Comparison of ENCODE assay signal across 14 mouse cellular contexts in genomic region chr16:95682431-95682892, GRCm38 (mm10). TPM values are rescaled to one million over a fixed set of nuclear protein-coding genes. Genes with fewer than 3 reads are reported as not detected.
DNase-seq lines count a peak whose midpoint lies in the region; ATAC-seq and TF ChIP-seq lines count a peak whose summit lies in the region.
"Had no signal": no experiment of that assay in that cellular context is flagged by ENCODE, and none has a peak within 500 bp of the region (broad histone marks: within the 10 kb centered on the region; RNA-seq: fewer than 3 reads in every experiment).

No protein-coding gene starts in this region.

- no peaks in the 10 kb centered on the region for H3K27me3 ChIP-seq in heart, postnatal 0 days (ENCODE audit: control insufficient read depth, insufficient read depth, low read length)
- H3K27me3 ChIP-seq in heart, embryonic 10.5 days (ENCODE audit: insufficient read depth, poor library complexity, severe bottlenecking), result no peaks in the 10 kb centered on the region
- no peaks in the 10 kb centered on the region for H3K27me3 ChIP-seq in liver, embryonic 11.5 days (replicated peaks; ENCODE audit: control insufficient read depth, insufficient read depth, low read length)
- no peaks in the 10 kb centered on the region for H3K27me3 ChIP-seq in stomach, embryonic 16.5 days (ENCODE audit: control insufficient read depth, insufficient read depth, low read length)
- H3K27me3 ChIP-seq: heart, embryonic 13.5 days; neural tube, embryonic 12.5 days had no signal

- DNase-seq in heart, postnatal 0 days (ENCODE audit: low spot score), result no peak
- DNase-seq in heart, embryonic 10.5 days (ENCODE audit: low spot score), result no peak
- DNase-seq in urinary bladder, adult 18-20 months (ENCODE audit: low spot score in 2 of 2), result peak; percentile 56 to 82
- no peak for DNase-seq in urinary bladder, adult 2 months (ENCODE audit: low spot score)
- no peak for DNase-seq in liver, embryonic 11.5 days (ENCODE audit: low spot score)
- DNase-seq in spleen, postnatal 36 days (ENCODE audit: low spot score in 2 of 2), result no peak
- DNase-seq in embryo, embryonic 9.5 days (ENCODE audit: extremely low spot score), result no peak
- DNase-seq: cerebellum, adult 18-20 months; lung, adult 18-20 months had no signal

- no peak overlapping the region for H3K27ac ChIP-seq in heart, postnatal 0 days (ENCODE audit: low read depth)
- H3K27ac ChIP-seq in heart, embryonic 10.5 days, result no peak overlapping the region
- H3K27ac ChIP-seq in liver, embryonic 11.5 days (ENCODE audit: low read depth, low read length), result 0 out of 2 replicates have a peak overlapping the region, but pooled peaks have one; percentile 32
- peak overlapping the region; percentile 59 for H3K27ac ChIP-seq in stomach, embryonic 16.5 days (ENCODE audit: low read length)
- H3K27ac ChIP-seq: heart, embryonic 13.5 days; hindbrain, embryonic 14.5 days; neural tube, embryonic 12.5 days had no signal

- ATAC-seq in heart, postnatal 0 days (ENCODE audit: insufficient read depth, low read depth), result peak; percentile 30; the same call in 1 of the 2 replicates
- peak; percentile 74 for ATAC-seq in liver, embryonic 11.5 days (replicated peaks; ENCODE audit: low FRiP score)
- peak; percentile 89 for ATAC-seq in stomach, embryonic 16.5 days (ENCODE audit: insufficient read depth, low FRiP score)
- ATAC-seq: forebrain, embryonic 16.5 days had no signal

- no peaks in the 10 kb centered on the region for H3K9me3 ChIP-seq in heart, postnatal 0 days (replicated peaks; ENCODE audit: control insufficient read depth, low read length)
- H3K9me3 ChIP-seq in heart, embryonic 10.5 days, result no peaks in the 10 kb centered on the region
- H3K9me3 ChIP-seq in liver, embryonic 11.5 days (ENCODE audit: control insufficient read depth, low read length), result no peaks in the 10 kb centered on the region
- H3K9me3 ChIP-seq in stomach, embryonic 16.5 days (replicated peaks; ENCODE audit: control insufficient read depth, low read length), result no peaks in the 10 kb centered on the region
- H3K9me3 ChIP-seq: heart, embryonic 13.5 days; neural tube, embryonic 12.5 days had no signal

- H3K4me1 ChIP-seq in heart, postnatal 0 days (ENCODE audit: control insufficient read depth, insufficient read depth), result no peaks in the 10 kb centered on the region
- peaks cover 14% of the 10 kb centered on the region for H3K4me1 ChIP-seq in heart, embryonic 10.5 days
- H3K4me1 ChIP-seq in liver, embryonic 11.5 days (replicated peaks; ENCODE audit: control insufficient read depth, insufficient read depth, low read length), result no peaks in the 10 kb centered on the region
- H3K4me1 ChIP-seq in stomach, embryonic 16.5 days (ENCODE audit: control insufficient read depth, insufficient read depth, low read length), result no peaks in the 10 kb centered on the region

- no peak overlapping the region for H3K4me3 ChIP-seq in heart, postnatal 0 days (ENCODE audit: low read depth, low read length)
- H3K4me3 ChIP-seq in heart, embryonic 10.5 days, result no peak overlapping the region
- no peak overlapping the region for H3K4me3 ChIP-seq in liver, embryonic 11.5 days (ENCODE audit: low read depth, low read length)
- H3K4me3 ChIP-seq in stomach, embryonic 16.5 days (replicated peaks; ENCODE audit: low read length), result no peak overlapping the region
- H3K4me3 ChIP-seq: heart, embryonic 13.5 days; neural tube, embryonic 12.5 days had no signal

- H3K9ac ChIP-seq in heart, postnatal 0 days (replicated peaks; ENCODE audit: low read depth, low read length), result no peak overlapping the region
- H3K9ac ChIP-seq in liver, embryonic 11.5 days (ENCODE audit: low read depth, low read length), result no peak overlapping the region
- H3K9ac ChIP-seq in stomach, embryonic 16.5 days (ENCODE audit: low read length), result no peak overlapping the region
- H3K9ac ChIP-seq: heart, embryonic 13.5 days; hindbrain, embryonic 14.5 days; neural tube, embryonic 12.5 days had no signal

- no peak overlapping the region for H3K4me2 ChIP-seq in heart, postnatal 0 days (ENCODE audit: low read depth, low read length)
- no peak overlapping the region for H3K4me2 ChIP-seq in liver, embryonic 11.5 days
- no peak overlapping the region for H3K4me2 ChIP-seq in stomach, embryonic 16.5 days (ENCODE audit: low read depth, low read length)
- H3K4me2 ChIP-seq: heart, embryonic 13.5 days; hindbrain, embryonic 14.5 days; neural tube, embryonic 12.5 days had no signal

- TF ChIP-seq CTCF in heart, postnatal 0 days (IDR thresholded peaks at IDR 0.05; ENCODE audit: low read depth), result no peak

- TF ChIP-seq EP300 in heart, postnatal 0 days (IDR thresholded peaks at IDR 0.05; ENCODE audit: low read depth), result no peak

- WGBS in heart, postnatal 0 days, result 82% methylated on average over 6 of the region's 6 CpGs
- WGBS in heart, embryonic 10.5 days, result 82% methylated on average over 6 of the region's 6 CpGs
- 73% methylated on average over 6 of the region's 6 CpGs for WGBS in liver, embryonic 11.5 days
- 72% methylated on average over 6 of the region's 6 CpGs for WGBS in stomach, embryonic 16.5 days

- no peaks in the 10 kb centered on the region for H3K36me3 ChIP-seq in heart, postnatal 0 days (replicated peaks; ENCODE audit: control insufficient read depth, insufficient read depth, low read length)
- H3K36me3 ChIP-seq in heart, embryonic 10.5 days, result no peaks in the 10 kb centered on the region
- no peaks in the 10 kb centered on the region for H3K36me3 ChIP-seq in liver, embryonic 11.5 days (ENCODE audit: control insufficient read depth, insufficient read depth, low read length)
- no peaks in the 10 kb centered on the region for H3K36me3 ChIP-seq in stomach, embryonic 16.5 days (ENCODE audit: control insufficient read depth, insufficient read depth, low read length)
- H3K36me3 ChIP-seq: heart, embryonic 13.5 days; neural tube, embryonic 12.5 days had no signal

RNA-seq across cellular contexts. Expression of gene Ets2, which starts 19.4 kb away (rescaled TPM):
- 61.2 and 69.2 TPM in 2 replicates for total RNA-seq in heart, postnatal 0 days (2014; rRNA removed; ENCODE audit: low replicate concordance)
- polyA plus RNA-seq in heart, postnatal 0 days (2015; fragmentation: Nextera tagmentation; extraction: Ambion mirVana), result 44.0 and 45.0 TPM in 2 replicates
- 38.5 and 41.0 TPM in 2 replicates for polyA plus RNA-seq in heart, embryonic 10.5 days (2016; fragmentation: Nextera tagmentation; extraction: Ambion mirVana)
- 42.6 and 46.0 TPM in 2 replicates for polyA plus RNA-seq in urinary bladder, adult 2 months (2012; rRNA removed)
- polyA plus RNA-seq in liver, embryonic 11.5 days (2014; fragmentation: Nextera tagmentation; extraction: Ambion mirVana), result 29.8 and 30.6 TPM in 2 replicates
- 59.8 and 64.8 TPM in 2 replicates for polyA plus RNA-seq in stomach, embryonic 16.5 days (2015; fragmentation: Nextera tagmentation; extraction: Ambion mirVana)

Comparison
In these comparisons a context has a peak if more than half of its experiments do, and no peak if none do; other contexts are left out.
1. DNase-seq: peak in urinary bladder, adult 18-20 months (2 of 2); none in heart, postnatal 0 days (single experiment), heart, embryonic 10.5 days (single experiment), urinary bladder, adult 2 months (single experiment), liver, embryonic 11.5 days (single experiment), spleen, postnatal 36 days (0 of 2) and embryo, embryonic 9.5 days (single experiment).
2. ATAC-seq: peak in every context shown above with its lines; median percentile 89 in stomach, embryonic 16.5 days; 74 in liver, embryonic 11.5 days; 30 in heart, postnatal 0 days.
3. H3K27ac ChIP-seq: peak in liver, embryonic 11.5 days (single experiment) and stomach, embryonic 16.5 days (single experiment); none in heart, postnatal 0 days (single experiment) and heart, embryonic 10.5 days (single experiment).